Comparison of ENCODE assay signal across 19 mouse cellular contexts in genomic region chr10:61747302-61747701, GRCm38 (mm10). TPM values are rescaled to one million over a fixed set of nuclear protein-coding genes. Genes with fewer than 3 reads are reported as not detected.
"Had no signal": no experiment of that assay in that cellular context is flagged by ENCODE, and none has a peak within 500 bp of the region (broad histone marks: within the 10 kb centered on the region; RNA-seq: fewer than 3 reads in every experiment).

No protein-coding gene starts in this region.

- DNase-seq: kidney, adult 9 months; kidney, postnatal 14 days; kidney, postnatal 4 days; liver, embryonic 13.5 days; lung, adult 2 months; lung, postnatal 14 days; lung, postnatal 4 days; midbrain, embryonic 14.5 days; right cerebral cortex, adult 18-20 months; right cerebral cortex, postnatal 14 days; right cerebral cortex, postnatal 4 days; thymus, adult 2 months; thymus, postnatal 14 days; thymus, postnatal 4 days had no signal

- H3K27me3 ChIP-seq: liver, embryonic 13.5 days; neural tube, embryonic 12.5 days had no signal

- H3K4me1 ChIP-seq: neural tube, embryonic 12.5 days had no signal

- H3K9me3 ChIP-seq: liver, embryonic 13.5 days; neural tube, embryonic 12.5 days had no signal

- H3K27ac ChIP-seq: liver, embryonic 13.5 days; neural tube, embryonic 12.5 days; stomach, postnatal 0 days had no signal

- H3K4me2 ChIP-seq: liver, embryonic 13.5 days; midbrain, embryonic 11.5 days; neural tube, embryonic 12.5 days had no signal

- H3K9ac ChIP-seq: liver, embryonic 13.5 days; neural tube, embryonic 12.5 days had no signal

- H3K4me3 ChIP-seq: liver, embryonic 13.5 days; neural tube, embryonic 12.5 days had no signal

RNA-seq across cellular contexts. Expression of gene H2afy2, which starts 36.6 kb away (rescaled TPM):
- total RNA-seq: megakaryocyte-erythroid progenitor cell, adult 5-6 weeks; monocyte, adult 5-6 weeks had no signal
